ENCODE assay signal across 8 mouse cellular contexts in the genomic region with DNA sequence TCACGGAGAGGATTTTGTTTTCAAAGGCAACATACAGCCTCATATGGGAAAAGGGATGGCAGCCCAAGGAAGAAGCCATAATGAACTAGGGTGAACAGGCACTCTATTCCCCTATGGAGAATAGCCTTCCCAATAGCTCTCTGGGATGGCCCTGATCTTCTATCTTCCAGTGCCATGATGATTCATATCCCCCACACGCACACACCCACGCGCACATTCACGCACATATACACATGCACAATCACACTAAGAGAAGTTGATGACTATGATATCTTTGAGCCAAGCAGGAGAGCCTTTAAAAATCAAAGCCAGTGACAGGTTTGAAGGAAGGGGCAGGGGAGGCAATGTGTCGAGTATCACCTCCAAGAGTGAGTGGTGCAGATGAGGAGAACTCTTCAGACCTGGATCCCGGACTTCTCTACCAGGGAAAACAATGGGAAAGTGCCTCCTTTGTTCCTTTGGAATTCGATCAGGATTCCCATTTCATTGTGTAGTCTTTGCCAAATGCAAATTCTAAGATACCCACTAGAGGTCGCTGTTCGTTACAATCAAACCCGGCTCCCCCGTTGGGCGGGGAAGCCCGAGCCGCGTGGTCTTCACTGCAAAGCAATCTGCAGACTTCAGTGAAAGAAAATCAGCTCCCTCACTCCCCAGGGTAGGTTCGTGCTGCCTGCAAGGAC.
DNase-seq lines count a peak whose midpoint lies in the region; ATAC-seq lines count a peak whose summit lies in the region.

No protein-coding gene starts in this region.

- H3K36me3 ChIP-seq in hindbrain, embryonic 13.5 days = no peaks in the 10 kb centered on the region

- H3K27ac ChIP-seq in hindbrain, embryonic 13.5 days = peak overlapping the region; percentile 61

- H3K9me3 ChIP-seq in hindbrain, embryonic 13.5 days = no peaks in the 10 kb centered on the region

- no peak overlapping the region for H3K4me3 ChIP-seq in hindbrain, embryonic 13.5 days

- ATAC-seq in hindbrain, embryonic 13.5 days (ENCODE audit: low FRiP score) = peak; percentile 89

- peaks cover 19% of the 10 kb centered on the region for H3K4me1 ChIP-seq in hindbrain, embryonic 13.5 days (replicated peaks)

- DNase-seq in MEL-GATA-1-ER (ENCODE audit: extremely low read depth, low read depth) = peak; percentile 2
- peak; percentile 80 for DNase-seq in cerebellum, adult 8-10 months
- DNase-seq in frontal cortex, postnatal 14 days (ENCODE audit: low spot score in 2 of 2) = peak; percentile 62 to 78
- DNase-seq in layer of hippocampus, postnatal 14 days (ENCODE audit: low spot score in 2 of 2) = peak; percentile 79 to 90
- peak; percentile 91 for DNase-seq in lung, postnatal 10 days
- peak; percentile 37 for DNase-seq in retina, adult 2 months (ENCODE audit: low read depth, low spot score)
- DNase-seq in thymus, postnatal 36 days = peak; percentile 65 to 67

- no peaks in the 10 kb centered on the region for H3K27me3 ChIP-seq in hindbrain, embryonic 13.5 days

- H3K4me2 ChIP-seq in hindbrain, embryonic 13.5 days = peak overlapping the region; percentile 34

- 17% methylated on average over 17 of the region's 17 CpGs for WGBS in hindbrain, embryonic 13.5 days

- peak overlapping the region; percentile 59 for H3K9ac ChIP-seq in hindbrain, embryonic 13.5 days

Comparison
In these comparisons a context has a peak if more than half of its experiments do, and no peak if none do; other contexts are left out.
1. DNase-seq: peak in every context shown above with its lines; median percentile 91 in lung, postnatal 10 days; 84 in layer of hippocampus, postnatal 14 days; 80 in cerebellum, adult 8-10 months; 70 in frontal cortex, postnatal 14 days; 66 in thymus, postnatal 36 days; 37 in retina, adult 2 months; 2 in MEL-GATA-1-ER.